Mouse (Mus musculus) G1E (cell line): ENCODE data around the gene Msantd2. TPM values are rescaled to one million over a fixed set of nuclear protein-coding genes. Genes with fewer than 3 reads are reported as not detected.

ENCODE experiments used
- ATAC-seq: 2 replicates; pipeline ENCODE4 v1.8.0; 2016; ENCODE audit warnings: mild to moderate bottlenecking; ENCODE audit not compliant: insufficient number of reproducible peaks, poor library complexity, low FRiP score, severe bottlenecking; ENCODE audit errors: extremely low read depth
- DNase-seq: peaks from one replicate; pipeline ENCODE4 v3.0.0; 2012; ENCODE audit warnings: low spot score
- H3K27me3 ChIP-seq: 2 replicates; pipeline ENCODE4 v1.6.1; 2012; ENCODE audit warnings: mild to moderate bottlenecking, low read length, inconsistent platforms; ENCODE audit not compliant: insufficient read depth
- H3K36me3 ChIP-seq: replicated peaks from 2 replicates; pipeline ENCODE3; 2012; ENCODE audit warnings: mild to moderate bottlenecking, inconsistent platforms
- H3K4me1 ChIP-seq: 2 replicates; pipeline ENCODE4 v1.6.1; 2012; ENCODE audit warnings: low read depth, low read length, inconsistent platforms, mixed read lengths; ENCODE audit not compliant: insufficient read depth
- H3K4me3 ChIP-seq: 2 replicates; pipeline ENCODE4 v1.5.1; 2012; ENCODE audit warnings: low read depth, mild to moderate bottlenecking, inconsistent platforms, low read length, moderate library complexity, mixed read lengths
- H3K9me3 ChIP-seq: replicated peaks from 2 replicates; pipeline ENCODE4 v1.6.1; 2012; ENCODE audit warnings: inconsistent platforms
- CTCF ChIP-seq: IDR thresholded peaks from 2 replicates; pipeline ENCODE4 v1.5.1; 2012; ENCODE audit warnings: low read depth, low read length, inconsistent platforms, mixed read lengths
- GATA1 ChIP-seq: IDR thresholded peaks from 2 replicates; pipeline ENCODE4 v1.6.1; 2012; ENCODE audit warnings: borderline replicate concordance, low read length, inconsistent platforms, mixed read lengths
- GATA2 ChIP-seq: IDR thresholded peaks from 2 replicates; pipeline ENCODE4 v1.6.1; 2012; ENCODE audit warnings: low read depth, low read length, inconsistent platforms, borderline replicate concordance
- POLR2AphosphoS5 ChIP-seq: IDR thresholded peaks from 2 replicates; pipeline ENCODE4 v1.6.1; 2012; ENCODE audit warnings: low read depth, low read length, inconsistent platforms; ENCODE audit not compliant: insufficient replicate concordance
- TAL1 ChIP-seq: conservative IDR thresholded peaks from 2 replicates; pipeline ENCODE4 v1.6.1; 2012; ENCODE audit warnings: low read depth, low read length, inconsistent platforms, mixed read lengths
- polyA plus RNA-seq: library from polyadenylated mRNA; stranded (reverse); fragments of >175 nt; gene quantifications from 2 replicates; pipeline ENCODE4 v1.2.3, GENCODE M21; 2012
- total RNA-seq, 2 experiments: library from RNA; stranded (forward) in 1 of 2; stranded (reverse) in 1 of 2; fragments of 200-1000 nt in 1 of 2; fragments of >200 nt in 1 of 2; fragmentation: Nextera tagmentation in 1 of 2; gene quantifications; 2 replicates each; pipeline ENCODE4 v1.2.3; 2014 to 2017

The Msantd2 gene
- total and polyA plus RNA-seq, 3 experiments, result 27.5 to 59.1 (median 49.4) TPM

DNA sequence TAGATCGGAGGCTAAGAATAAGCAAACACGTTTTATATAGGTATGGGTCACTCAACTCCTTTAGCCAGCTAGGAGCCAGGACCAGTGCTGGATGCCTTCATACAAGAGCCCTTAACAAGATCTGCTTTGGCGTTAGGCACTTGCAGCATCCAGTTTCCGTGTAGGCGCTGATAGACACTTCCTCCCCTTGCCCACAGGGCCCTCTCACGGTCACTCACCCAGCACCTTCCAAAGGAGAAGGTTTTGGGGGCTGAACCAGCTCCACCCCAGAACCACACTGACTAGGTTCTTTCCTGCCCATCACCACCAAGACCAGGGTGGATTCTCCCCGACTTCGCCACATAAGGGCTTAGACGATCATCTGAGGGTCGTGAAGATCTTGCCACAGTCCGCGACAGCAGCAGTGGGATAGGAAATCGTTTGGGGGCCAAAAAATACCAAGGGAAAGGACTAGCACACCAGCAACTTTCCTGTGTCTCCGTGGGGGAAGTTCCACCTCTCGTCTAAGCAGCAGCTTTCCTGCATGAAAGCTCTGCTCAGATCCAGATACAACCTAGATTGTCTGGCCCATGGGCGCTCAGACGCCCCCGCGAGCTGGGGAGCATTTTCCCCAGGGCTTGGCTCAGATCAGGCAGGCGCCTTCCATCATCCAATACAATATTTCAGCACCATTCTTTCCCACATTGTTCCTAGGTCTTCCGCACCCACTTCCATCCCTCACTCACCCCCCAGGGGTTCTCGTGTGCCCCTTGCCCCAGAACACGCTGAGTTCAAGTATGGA, 62.8 kb downstream of the Msantd2 start:
- Histone ChIP-seq H3K27me3 (no peaks in the 10 kb centered on the region), H3K36me3 (peaks cover 32% of the 10 kb centered on the region), H3K4me1 (peaks cover 90% of the 10 kb centered on the region), H3K9me3 (no peaks in the 10 kb centered on the region), H3K4me3 (peak overlapping the region; percentile 80)
- TF ChIP-seq GATA2 (no peak), POLR2AphosphoS5 (no peak), GATA1 (no peak), CTCF (no peak), TAL1 (no peak)
- no peak for DNase-seq
- ATAC-seq, result no peak

DNA sequence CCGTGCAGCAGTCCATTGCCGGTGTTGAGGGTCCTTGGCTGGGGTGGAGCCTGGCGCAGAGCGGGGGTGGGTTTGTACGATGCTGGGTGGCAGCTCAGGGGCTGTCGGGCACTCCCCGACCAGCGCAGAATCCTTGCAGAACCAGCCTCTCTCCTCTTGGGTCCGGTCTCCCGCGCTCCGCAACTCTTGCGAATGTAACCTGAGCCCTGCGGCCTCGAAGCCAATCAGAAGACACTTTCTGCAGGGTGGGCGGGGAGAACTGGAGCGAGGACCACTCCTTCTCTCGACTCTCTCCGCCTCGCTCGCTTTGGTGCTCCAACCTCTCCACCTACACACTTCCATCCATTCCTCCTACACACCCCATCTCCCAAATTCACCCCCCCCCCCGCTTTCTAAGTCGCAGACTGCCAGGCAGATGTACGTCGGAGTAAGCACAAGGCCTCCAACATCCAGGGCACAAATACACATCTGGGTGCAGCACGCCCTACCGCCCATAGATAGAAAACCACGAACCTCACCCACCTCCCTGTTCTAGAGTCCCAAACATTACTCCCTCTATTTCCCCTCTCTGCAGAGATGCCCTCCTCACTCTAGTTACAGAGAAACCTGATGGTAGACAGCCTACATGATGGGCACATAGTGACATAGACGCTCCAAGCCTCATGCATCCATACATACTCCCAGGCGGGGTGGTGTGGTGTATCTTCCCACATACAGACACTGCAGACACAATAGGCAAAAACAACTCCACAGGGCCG, 63.6 kb downstream of the Msantd2 start, which contains the start of gene Nrgn:
Gene Nrgn, minus strand, starts transcription at position 369 of the 758 bp plus-strand sequence.
- Histone ChIP-seq H3K9me3 (no peaks in the 10 kb centered on the region), H3K27me3 (no peaks in the 10 kb centered on the region), H3K4me3 (peak within 1 kb of the TSS; percentile 80), H3K36me3 (peaks cover 28% of the 10 kb centered on the region), H3K4me1 (peaks cover 91% of the 10 kb centered on the region)
- TF ChIP-seq CTCF (no peak), GATA2 (no peak), POLR2AphosphoS5 (no peak), TAL1 (no peak), GATA1 (no peak)
- peak; percentile 84 for DNase-seq
- peak; percentile 55 for ATAC-seq

GRCm38 (mm10) chr9:37554279-37554678, 65.2 kb downstream of the Msantd2 start:
- TF ChIP-seq GATA1 (no peak), TAL1 (peak; percentile 95), POLR2AphosphoS5 (no peak), GATA2 (no peak), CTCF (no peak)
- no peaks in the 10 kb centered on the region for H3K9me3 ChIP-seq
- peak overlapping the region; percentile 50; the same call in 1 of the 2 replicates for H3K4me3 ChIP-seq
- H3K4me1 ChIP-seq, result peaks cover 84% of the 10 kb centered on the region
- ATAC-seq (peak; percentile 84), DNase-seq (peak; percentile 79)
- no peaks in the 10 kb centered on the region for H3K27me3 ChIP-seq
- peaks cover 13% of the 10 kb centered on the region for H3K36me3 ChIP-seq

GRCm38 (mm10) chr9:37554838-37555748, 66.0 kb downstream of the Msantd2 start, which contains the start of gene Siae:
Gene Siae (plus strand): TSS chr9:37555698.
- TF ChIP-seq GATA1 (no peak), TAL1 (no peak), GATA2 (no peak)
- peak within 1 kb of the TSS; percentile 50; the same call in 1 of the 2 replicates for H3K4me3 ChIP-seq
- H3K4me1 ChIP-seq, result peaks cover 77% of the 10 kb centered on the region
- no peak for DNase-seq
- peaks cover 5% of the 10 kb centered on the region for H3K36me3 ChIP-seq
- H3K27me3 ChIP-seq, result no peaks in the 10 kb centered on the region
- no peaks in the 10 kb centered on the region for H3K9me3 ChIP-seq
- 0 out of 2 replicates have a peak, but pooled peaks have one; percentile 4 for ATAC-seq

GRCm38 (mm10) chr9:37556366-37556765, 67.2 kb downstream of the Msantd2 start:
- TF ChIP-seq GATA1, result no peak
- TF ChIP-seq POLR2AphosphoS5, result no peak
- H3K36me3 ChIP-seq, result no peaks in the 10 kb centered on the region
- DNase-seq (no peak), ATAC-seq (no peak)
- no peaks in the 10 kb centered on the region for H3K9me3 ChIP-seq
- peaks cover 75% of the 10 kb centered on the region for H3K4me1 ChIP-seq
- H3K4me3 ChIP-seq, result no peak overlapping the region
- H3K27me3 ChIP-seq, result no peaks in the 10 kb centered on the region
